Mouse (Mus musculus) kidney, postnatal 25 days (tissue): Measurements from ENCODE around the gene Neu1.
"Not testable (repeated sequence)": the region's sequence is repeated elsewhere in the genome, so short reads cannot be mapped to it uniquely, and the experiment has no call there.

Source experiments
- DNase-seq, 2 experiments: peaks; one replicate each; pipeline ENCODE4 v3.0.0; 2021; ENCODE audit warnings: mixed read lengths in 2 of 2

Gene Neu1

DNA sequence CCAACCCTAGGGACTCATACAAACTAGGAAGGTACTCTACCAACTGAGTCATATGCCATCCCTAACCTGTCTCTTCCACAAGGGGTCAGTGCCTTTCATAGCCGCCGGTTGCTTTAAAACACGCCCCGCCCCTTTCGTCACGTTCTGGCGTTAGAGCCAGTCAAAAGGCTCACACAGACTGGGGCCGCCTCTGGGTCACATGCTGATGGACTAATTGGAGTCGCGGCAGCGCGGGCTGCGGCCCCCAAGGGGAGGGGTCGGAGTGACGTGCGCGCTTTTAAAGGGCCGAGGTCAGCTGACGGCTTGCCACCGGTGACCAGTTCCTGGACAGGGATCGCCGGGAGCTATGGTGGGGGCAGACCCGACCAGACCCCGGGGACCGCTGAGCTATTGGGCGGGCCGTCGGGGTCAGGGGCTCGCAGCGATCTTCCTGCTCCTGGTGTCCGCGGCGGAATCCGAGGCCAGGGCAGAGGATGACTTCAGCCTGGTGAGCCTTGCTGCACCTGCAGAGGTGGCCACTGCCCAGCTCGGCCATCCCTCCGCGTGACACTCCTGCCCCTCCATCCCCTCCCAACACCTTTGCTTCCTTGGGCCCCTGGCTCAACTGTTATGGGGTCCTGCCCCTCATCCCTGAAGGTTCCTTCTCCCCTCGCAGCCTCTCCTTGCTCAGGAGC is at the start of gene Neu1:
Gene Neu1 (plus strand): TSS at position 193 of the 674 bp plus-strand sequence.
- DNase-seq: peak; percentile 100

DNA sequence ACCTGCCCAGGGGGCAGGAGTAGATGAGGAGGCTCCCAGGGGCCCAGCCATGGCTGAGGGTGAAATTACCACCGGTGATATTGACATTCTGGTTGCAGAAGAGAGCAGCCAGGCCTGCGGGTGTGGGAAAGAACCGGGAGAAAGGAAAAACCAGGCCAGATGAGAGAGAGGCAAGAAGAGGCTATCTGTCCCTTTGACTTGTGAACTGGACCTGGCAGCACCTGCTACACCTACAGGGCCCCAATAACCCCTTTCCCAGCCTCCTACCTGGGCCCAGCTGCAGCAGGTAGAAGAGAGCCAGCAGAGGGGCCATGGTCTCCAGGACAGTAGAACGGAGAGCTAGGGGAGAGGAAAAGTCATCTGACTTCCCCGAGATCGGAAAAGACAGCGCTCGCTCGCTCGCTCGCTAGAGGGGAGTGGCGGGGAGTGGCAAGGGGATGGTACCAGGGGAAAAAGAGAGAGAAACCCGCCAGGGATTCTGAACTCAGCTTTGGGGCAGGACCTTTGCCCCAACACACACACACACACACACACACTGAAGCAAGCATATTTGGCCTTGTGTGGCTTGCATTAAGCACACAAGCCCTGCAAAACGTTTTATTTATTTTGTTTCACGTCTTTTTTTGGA is 49.3 kb upstream of the Neu1 start, which contains the start of gene Gm20547:
Gene Gm20547 (minus strand): TSS at position 360 of the 628 bp plus-strand sequence.
- DNase-seq: peak; percentile 41 to 68

DNA sequence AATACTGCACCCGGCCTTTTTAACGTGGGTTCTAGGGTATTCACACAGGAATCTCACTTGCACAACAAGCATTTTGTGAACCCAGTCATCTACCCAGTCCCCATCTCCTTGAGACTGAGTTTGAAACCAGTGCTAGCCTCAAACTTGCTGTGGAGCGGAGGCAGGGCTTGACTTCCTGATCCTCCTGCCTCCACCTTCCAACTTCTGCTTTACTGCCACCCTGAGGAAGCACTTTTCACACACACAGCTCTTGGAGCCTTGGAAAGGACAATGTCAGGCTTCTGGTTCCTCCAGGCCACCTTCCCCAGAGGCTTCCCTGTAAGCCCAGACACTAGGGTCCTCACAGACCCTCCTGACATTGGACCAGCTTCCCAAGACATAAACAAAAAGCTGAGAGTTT is 47.7 kb upstream of the Neu1 start:
- DNase-seq: no peak

DNA sequence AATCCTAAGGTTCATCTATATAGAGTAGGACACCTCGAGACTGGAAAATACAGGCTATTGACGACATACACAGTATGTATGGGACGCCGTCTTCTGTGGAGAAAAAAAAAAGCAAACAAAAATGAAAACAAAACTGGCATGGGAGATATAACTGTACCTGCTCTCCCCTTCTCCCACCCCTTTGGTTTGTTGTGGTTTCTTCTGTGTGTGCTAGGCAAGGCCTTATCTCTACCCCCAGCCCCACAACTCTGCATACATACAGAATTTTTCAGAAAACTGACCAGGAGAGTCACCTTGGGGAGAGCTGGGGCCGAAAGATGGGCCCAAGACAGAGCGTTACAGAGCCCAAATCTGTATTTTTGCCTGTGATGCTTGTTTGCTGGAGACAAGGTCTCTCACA is 46.3 kb upstream of the Neu1 start:
- DNase-seq: no peak

- no peak for DNase-seq
Observed at GRCm38 (mm10) chr17:34885615-34886014, 45.4 kb upstream of the Neu1 start.

- DNase-seq: no peak
Observed at GRCm38 (mm10) chr17:34887942-34888341, 43.1 kb upstream of the Neu1 start.

DNA sequence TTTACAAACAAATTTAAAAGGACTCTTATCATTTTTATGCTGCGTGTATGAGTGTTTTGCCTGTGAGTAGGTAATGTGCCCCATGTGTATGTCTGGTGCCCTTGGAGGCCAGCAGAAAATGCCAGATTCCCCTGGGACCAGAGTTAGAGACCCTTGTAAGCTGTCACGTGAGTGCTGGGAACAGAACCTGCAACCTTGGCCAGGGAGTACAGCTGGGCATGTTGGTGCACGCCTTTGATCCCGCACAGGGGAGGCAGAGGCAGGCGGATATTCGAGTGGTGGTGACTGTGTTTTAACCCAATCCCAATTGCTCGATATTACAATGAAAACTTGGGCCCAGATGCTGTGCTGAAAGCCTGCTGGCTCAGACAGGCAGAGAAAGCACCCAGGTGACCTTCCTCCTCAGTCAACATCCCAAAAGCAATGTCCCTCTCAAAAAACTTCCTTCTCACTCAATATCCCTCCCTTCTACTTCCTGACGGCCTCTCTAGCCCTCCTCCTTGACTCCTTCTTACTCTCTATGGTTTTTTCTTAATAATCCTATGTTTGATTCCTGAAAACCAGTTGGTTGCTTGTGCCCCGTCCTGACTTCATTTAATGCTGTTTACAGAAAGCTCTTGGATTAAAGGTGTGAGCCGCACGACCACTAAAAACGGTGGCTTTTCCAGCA is 40.8 kb upstream of the Neu1 start:
- DNase-seq: no peak

DNA sequence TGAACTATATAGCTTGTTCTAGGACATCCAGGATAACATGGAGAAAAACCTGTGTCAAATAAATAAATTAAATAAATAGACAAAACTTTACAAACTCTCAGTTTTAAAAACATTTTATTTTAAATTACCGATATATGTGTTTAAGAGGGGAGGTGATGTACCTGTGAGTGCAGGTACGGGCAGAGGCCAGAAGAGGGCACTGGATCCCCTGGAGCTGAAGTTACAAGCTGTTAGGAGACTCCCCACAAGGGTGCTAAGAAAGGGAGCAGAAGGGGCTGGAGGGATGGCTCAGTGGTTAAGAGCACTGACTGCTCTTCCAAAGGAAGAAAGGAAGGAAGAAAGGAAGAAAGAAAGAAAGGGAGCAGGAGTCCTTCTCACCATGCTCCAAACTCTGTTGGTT is 39.7 kb upstream of the Neu1 start:
- no peak for DNase-seq

GRCm38 (mm10) chr17:34893072-34893824 is 37.8 kb upstream of the Neu1 start:
- no peak for DNase-seq

- DNase-seq: peak; percentile 95 to 97
Observed at GRCm38 (mm10) chr17:34894074-34894597, 36.9 kb upstream of the Neu1 start.

DNA sequence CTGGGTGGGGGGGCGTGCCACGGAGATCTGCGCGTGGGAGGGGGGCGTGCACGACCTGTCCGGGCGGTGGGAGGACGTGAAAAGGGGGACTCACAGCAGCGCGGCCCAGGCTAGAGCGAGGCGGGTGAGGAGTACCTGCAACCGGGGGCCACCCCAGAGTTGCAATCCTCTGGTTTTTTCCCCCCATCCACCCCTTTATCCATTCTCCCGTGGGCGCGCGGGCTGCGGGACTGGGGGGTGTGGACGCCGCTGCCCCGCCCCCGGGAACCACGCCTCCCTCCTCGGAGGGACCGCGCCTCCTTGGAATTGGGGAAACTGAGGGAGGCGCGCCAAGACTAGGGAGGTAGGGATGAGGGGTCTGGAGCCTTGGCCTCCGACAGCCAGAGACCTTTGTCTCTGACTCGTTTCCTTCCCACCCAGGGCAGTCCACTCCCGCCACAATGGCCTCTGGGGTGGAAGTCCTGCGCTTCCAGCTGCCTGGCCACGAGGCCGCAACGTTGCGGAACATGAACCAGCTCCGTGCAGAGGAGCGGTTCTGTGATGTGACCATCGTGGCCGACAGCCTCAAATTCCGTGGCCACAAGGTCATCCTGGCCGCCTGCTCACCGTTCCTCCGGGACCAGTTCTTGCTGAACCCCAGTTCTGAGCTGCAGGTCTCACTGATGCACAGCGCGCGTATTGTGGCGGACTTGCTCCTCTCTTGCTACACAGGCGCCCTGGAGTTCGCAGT is 36.1 kb upstream of the Neu1 start:
- DNase-seq: peak; percentile 62 to 69

GRCm38 (mm10) chr17:34895724-34896123 is 35.3 kb upstream of the Neu1 start:
- peak in 1 of 2 experiments; percentile 42 for DNase-seq

- DNase-seq: peak in 1 of 2 experiments; percentile 48
Observed at GRCm38 (mm10) chr17:34896366-34896765, 34.7 kb upstream of the Neu1 start.

- DNase-seq: peak in 1 of 2 experiments; percentile 57
Observed at GRCm38 (mm10) chr17:34897373-34898159, 33.5 kb upstream of the Neu1 start.

DNA sequence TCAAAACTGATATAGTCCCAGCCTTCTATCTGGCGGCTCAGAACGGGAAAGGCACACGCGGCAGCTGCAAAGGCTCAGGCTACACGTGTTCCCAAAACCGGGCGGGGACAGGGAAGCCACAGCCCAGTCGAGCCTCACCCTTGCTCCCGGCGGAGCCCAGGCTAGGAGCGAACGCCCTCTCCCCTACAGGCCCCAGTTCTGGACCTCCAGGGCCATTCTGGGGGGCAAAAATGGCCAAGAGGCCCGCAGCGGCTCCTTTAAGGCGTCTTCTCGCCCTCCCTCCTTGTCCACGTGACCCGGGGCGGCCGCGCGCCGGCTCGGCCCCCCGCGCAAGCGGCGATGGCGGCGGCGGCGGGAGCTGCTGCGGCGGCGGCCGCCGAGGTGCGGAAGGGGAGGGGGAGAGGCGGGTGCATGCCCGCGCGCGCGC is 32.9 kb upstream of the Neu1 start, which contains the start of the genes C2 and Ehmt2:
Gene C2 (minus strand): TSS at position 106 of the 427 bp plus-strand sequence.
Gene Ehmt2 (plus strand): TSS at position 310 of the 427 bp plus-strand sequence.
- peak; percentile 78 to 92 for DNase-seq

DNA sequence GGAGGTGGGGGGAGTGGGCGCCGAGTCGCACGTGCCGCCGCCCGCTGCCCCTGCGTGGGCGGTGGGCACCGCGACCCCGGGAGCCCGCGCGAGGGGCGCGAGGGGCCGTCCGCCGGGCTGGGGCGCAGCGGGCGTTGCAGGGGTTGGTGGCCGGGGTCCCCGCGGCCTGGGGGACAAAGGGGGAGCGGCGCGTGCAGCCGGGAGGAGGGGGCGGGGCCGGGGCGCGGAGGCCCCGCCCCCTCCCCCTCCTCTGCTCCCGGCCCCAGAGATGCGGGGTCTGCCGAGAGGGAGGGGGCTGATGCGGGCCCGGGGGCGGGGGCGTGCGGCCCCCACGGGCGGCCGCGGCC is 32.4 kb upstream of the Neu1 start:
- DNase-seq: no peak

- peak; percentile 52 to 74 for DNase-seq
Observed at GRCm38 (mm10) chr17:34899053-34899889, 31.8 kb upstream of the Neu1 start.

- DNase-seq: peak; percentile 48 to 67
Observed at GRCm38 (mm10) chr17:34899890-34900243, 31.2 kb upstream of the Neu1 start.

DNA sequence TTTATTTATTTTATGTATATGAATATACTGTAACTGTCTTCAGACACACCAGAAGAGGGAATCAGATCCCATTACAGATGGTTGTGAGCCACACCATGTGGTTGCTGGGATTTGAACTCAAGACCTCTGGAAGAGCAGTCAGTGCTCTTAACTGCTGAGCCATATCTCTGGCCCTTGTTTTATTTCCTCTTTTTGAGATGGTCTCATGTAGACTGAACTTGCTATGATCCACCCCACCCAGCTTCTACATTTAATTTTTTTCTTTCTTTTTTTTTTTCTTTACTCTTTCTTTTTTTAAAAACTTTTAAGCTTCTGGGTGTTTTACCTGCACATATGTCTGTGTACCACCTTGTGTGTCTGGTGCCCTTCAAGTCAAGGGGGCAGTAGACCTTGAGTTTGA is 30.2 kb upstream of the Neu1 start:
- not testable (repeated sequence) for DNase-seq

GRCm38 (mm10) chr17:34901948-34902347 is 29.1 kb upstream of the Neu1 start:
- DNase-seq: not testable (repeated sequence)
